Mouse (Mus musculus) liver, adult 2 months (tissue): ENCODE measurements around the gene Uaca.

Experiments used
- CTCF ChIP-seq: fragments of 200-500 bp; IDR thresholded peaks from 2 replicates; pipeline ENCODE4 v1.5.1; 2011; ENCODE audit warnings: low read depth, low read length, control low read depth
- POLR2A ChIP-seq: fragments of 200-500 bp; IDR thresholded peaks from 2 replicates; pipeline ENCODE4 v1.6.1; 2011; ENCODE audit warnings: low read length, control low read depth; ENCODE audit not compliant: insufficient read depth; ENCODE audit errors: extremely low read depth

DNA sequence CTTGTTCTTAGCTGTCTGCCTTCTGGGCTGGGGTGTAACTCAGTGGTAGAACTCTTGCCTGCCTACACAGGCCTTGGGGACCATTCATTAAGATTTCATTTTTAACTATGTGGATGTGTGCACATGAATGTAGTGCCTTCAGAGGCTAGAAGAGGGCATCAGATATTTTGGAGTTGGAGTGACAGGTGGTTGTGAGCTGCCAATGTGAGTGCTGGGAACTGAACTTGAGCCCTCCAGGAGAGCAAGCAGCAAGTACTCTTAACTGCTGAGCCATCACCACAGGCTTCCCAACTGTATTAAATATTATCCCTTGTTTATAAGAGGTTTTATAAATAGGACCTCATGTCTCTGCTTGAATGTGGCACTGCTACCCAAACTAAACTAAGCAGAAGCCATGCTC is 41.7 kb upstream of the Uaca start:
- TF ChIP-seq POLR2A (no peak), CTCF (no peak)
